In genomic region chr5:77681592-77681991, GRCm38 (mm10) we compare ENCODE assay signal across 17 mouse cellular contexts.
DNase-seq lines count a peak whose midpoint lies in the region; ATAC-seq and TF ChIP-seq lines count a peak whose summit lies in the region.
"Had no signal": no experiment of that assay in that cellular context is flagged by ENCODE, and none has a peak within 500 bp of the region (broad histone marks: within the 10 kb centered on the region; RNA-seq: fewer than 3 reads in every experiment).

No protein-coding gene starts in this region.

- no peaks in the 10 kb centered on the region for H3K36me3 ChIP-seq in intestine, postnatal 0 days (ENCODE audit: control insufficient read depth, insufficient read depth)
- H3K36me3 ChIP-seq in intestine, embryonic 15.5 days: no peaks in the 10 kb centered on the region
- H3K36me3 ChIP-seq in midbrain, embryonic 14.5 days (ENCODE audit: control insufficient read depth, insufficient read depth, low read length): no peaks in the 10 kb centered on the region
- no peaks in the 10 kb centered on the region for H3K36me3 ChIP-seq in midbrain, embryonic 13.5 days
- H3K36me3 ChIP-seq in ES-E14 (ENCODE audit: control insufficient read depth, insufficient read depth, low read length, poor library complexity, severe bottlenecking): no peaks in the 10 kb centered on the region
- H3K36me3 ChIP-seq in stomach, postnatal 0 days (ENCODE audit: control insufficient read depth, insufficient read depth, low read length): no peaks in the 10 kb centered on the region
- H3K36me3 ChIP-seq: heart, embryonic 12.5 days; hindbrain, embryonic 10.5 days; midbrain, embryonic 12.5 days; neural tube, embryonic 12.5 days had no signal

- no peak overlapping the region for H3K4me3 ChIP-seq in intestine, postnatal 0 days (ENCODE audit: low read depth, low read length)
- H3K4me3 ChIP-seq in intestine, embryonic 15.5 days (replicated peaks): no peak overlapping the region
- no peak overlapping the region for H3K4me3 ChIP-seq in midbrain, embryonic 14.5 days (replicated peaks; ENCODE audit: low read depth, low read length)
- H3K4me3 ChIP-seq in midbrain, embryonic 13.5 days (replicated peaks): no peak overlapping the region
- H3K4me3 ChIP-seq in ES-E14 (ENCODE audit: insufficient read depth in 1 of 2, low read depth in 1 of 2, low read length in 2 of 2, poor library complexity in 1 of 2, severe bottlenecking in 1 of 2): no peak overlapping the region
- no peak overlapping the region for H3K4me3 ChIP-seq in stomach, postnatal 0 days (ENCODE audit: low read depth, low read length)
- H3K4me3 ChIP-seq: forebrain, embryonic 13.5 days; heart, embryonic 12.5 days; hindbrain, embryonic 10.5 days; midbrain, embryonic 12.5 days; neural tube, embryonic 12.5 days had no signal

- H3K4me2 ChIP-seq in intestine, postnatal 0 days (replicated peaks; ENCODE audit: low read depth): no peak overlapping the region
- H3K4me2 ChIP-seq in intestine, embryonic 15.5 days (replicated peaks): no peak overlapping the region
- no peak overlapping the region for H3K4me2 ChIP-seq in midbrain, embryonic 14.5 days (ENCODE audit: low read length)
- no peak overlapping the region for H3K4me2 ChIP-seq in midbrain, embryonic 13.5 days (replicated peaks)
- no peak overlapping the region for H3K4me2 ChIP-seq in stomach, postnatal 0 days (replicated peaks; ENCODE audit: low read depth)
- H3K4me2 ChIP-seq: forebrain, embryonic 13.5 days; heart, embryonic 12.5 days; liver, embryonic 11.5 days; midbrain, embryonic 12.5 days; neural tube, embryonic 12.5 days had no signal

- H3K4me1 ChIP-seq in intestine, postnatal 0 days (replicated peaks; ENCODE audit: control insufficient read depth, insufficient read depth, low read length): no peaks in the 10 kb centered on the region
- no peaks in the 10 kb centered on the region for H3K4me1 ChIP-seq in intestine, embryonic 15.5 days (replicated peaks)
- no peaks in the 10 kb centered on the region for H3K4me1 ChIP-seq in midbrain, embryonic 14.5 days (ENCODE audit: control insufficient read depth, insufficient read depth, low read length)
- H3K4me1 ChIP-seq in midbrain, embryonic 13.5 days (replicated peaks): no peaks in the 10 kb centered on the region
- no peaks in the 10 kb centered on the region for H3K4me1 ChIP-seq in ES-E14 (ENCODE audit: control insufficient read depth in 2 of 2, insufficient read depth in 2 of 2, low read length in 2 of 2, poor library complexity in 1 of 2)
- no peaks in the 10 kb centered on the region for H3K4me1 ChIP-seq in stomach, postnatal 0 days (replicated peaks; ENCODE audit: control insufficient read depth, insufficient read depth)
- H3K4me1 ChIP-seq: forebrain, embryonic 13.5 days; heart, embryonic 12.5 days; hindbrain, embryonic 10.5 days; midbrain, embryonic 12.5 days had no signal

- H3K9ac ChIP-seq in intestine, postnatal 0 days (ENCODE audit: low read depth, low read length): no peak overlapping the region
- H3K9ac ChIP-seq in intestine, embryonic 15.5 days: no peak overlapping the region
- no peak overlapping the region for H3K9ac ChIP-seq in midbrain, embryonic 14.5 days (replicated peaks; ENCODE audit: low read length)
- H3K9ac ChIP-seq in midbrain, embryonic 13.5 days (replicated peaks): no peak overlapping the region
- H3K9ac ChIP-seq in ES-E14 (ENCODE audit: insufficient read depth, low read depth, low read length, poor library complexity, severe bottlenecking): no peak overlapping the region
- no peak overlapping the region for H3K9ac ChIP-seq in stomach, postnatal 0 days (ENCODE audit: low read length)
- H3K9ac ChIP-seq: forebrain, embryonic 13.5 days; heart, embryonic 12.5 days; midbrain, embryonic 12.5 days; neural tube, embryonic 12.5 days had no signal

- H3K27ac ChIP-seq in intestine, postnatal 0 days (ENCODE audit: low read depth, low read length): no peak overlapping the region
- H3K27ac ChIP-seq in intestine, embryonic 15.5 days: no peak overlapping the region
- no peak overlapping the region for H3K27ac ChIP-seq in midbrain, embryonic 14.5 days (replicated peaks; ENCODE audit: low read depth, low read length)
- no peak overlapping the region for H3K27ac ChIP-seq in midbrain, embryonic 13.5 days
- no peak overlapping the region for H3K27ac ChIP-seq in ES-E14 (ENCODE audit: insufficient read depth, low read depth, low read length, poor library complexity, severe bottlenecking)
- H3K27ac ChIP-seq in stomach, postnatal 0 days (replicated peaks): no peak overlapping the region
- H3K27ac ChIP-seq: forebrain, embryonic 13.5 days; hindbrain, embryonic 10.5 days; midbrain, embryonic 12.5 days; neural tube, embryonic 12.5 days had no signal

- TF ChIP-seq EP300 in stomach, postnatal 0 days (optimal IDR thresholded peaks at IDR 0.05): no peak

- DNase-seq in midbrain, embryonic 14.5 days: peak; percentile 27
- DNase-seq in ES-E14 (ENCODE audit: low read depth, low spot score): no peak
- no peak for DNase-seq in stomach, postnatal 0 days (ENCODE audit: low spot score)
- DNase-seq in layer of hippocampus, adult 11-12 months (ENCODE audit: low spot score): no peak
- DNase-seq: adrenal gland, postnatal 36 days; kidney, postnatal 4 days had no signal

- 0 out of 2 replicates have a peak, but pooled peaks have one; percentile 10 for TF ChIP-seq CTCF in intestine, postnatal 0 days (IDR thresholded peaks at IDR 0.05; ENCODE audit: low read depth)
- TF ChIP-seq CTCF in stomach, postnatal 0 days (IDR thresholded peaks at IDR 0.05; ENCODE audit: low read depth): peak; percentile 34; the same call in 1 of the 2 replicates

- ATAC-seq in intestine, postnatal 0 days: no peak
- ATAC-seq in intestine, embryonic 15.5 days: no peak
- no peak for ATAC-seq in midbrain, embryonic 14.5 days (ENCODE audit: low FRiP score, low TSS enrichment)
- no peak for ATAC-seq in midbrain, embryonic 13.5 days
- ATAC-seq in stomach, postnatal 0 days (ENCODE audit: low FRiP score, low TSS enrichment): no peak
- ATAC-seq: activated CD4-positive, CD25-positive, alpha-beta regulatory T cell, adult 4 months; forebrain, embryonic 13.5 days; intestine, embryonic 16.5 days had no signal

- WGBS in intestine, postnatal 0 days: 70% methylated on average over 3 of the region's 3 CpGs
- 64% methylated on average over 3 of the region's 3 CpGs for WGBS in intestine, embryonic 15.5 days
- WGBS in midbrain, embryonic 14.5 days: 61% methylated on average over 3 of the region's 3 CpGs
- 70% methylated on average over 3 of the region's 3 CpGs for WGBS in midbrain, embryonic 13.5 days
- 68% methylated on average over 3 of the region's 3 CpGs for WGBS in stomach, postnatal 0 days

- no peaks in the 10 kb centered on the region for H3K27me3 ChIP-seq in intestine, postnatal 0 days (replicated peaks; ENCODE audit: control insufficient read depth, insufficient read depth, low read length)
- H3K27me3 ChIP-seq in intestine, embryonic 15.5 days (replicated peaks): no peaks in the 10 kb centered on the region
- H3K27me3 ChIP-seq in midbrain, embryonic 14.5 days (ENCODE audit: control insufficient read depth, insufficient read depth, low read length): no peaks in the 10 kb centered on the region
- H3K27me3 ChIP-seq in midbrain, embryonic 13.5 days: no peaks in the 10 kb centered on the region
- H3K27me3 ChIP-seq in stomach, postnatal 0 days (ENCODE audit: control insufficient read depth, insufficient read depth, low read length): no peaks in the 10 kb centered on the region
- H3K27me3 ChIP-seq: forebrain, embryonic 13.5 days; heart, embryonic 12.5 days; midbrain, embryonic 12.5 days; neural tube, embryonic 12.5 days had no signal

- in situ Hi-C loops in ES-E14 (cut with MboI; ENCODE audit: low sequenced_read_pairs in 2 of 2, unreplicated experiment in 2 of 2): no loop called here

- H3K9me3 ChIP-seq in intestine, postnatal 0 days (ENCODE audit: control insufficient read depth): no peaks in the 10 kb centered on the region
- H3K9me3 ChIP-seq in intestine, embryonic 15.5 days: no peaks in the 10 kb centered on the region
- no peaks in the 10 kb centered on the region for H3K9me3 ChIP-seq in midbrain, embryonic 14.5 days (ENCODE audit: control insufficient read depth, low read length)
- H3K9me3 ChIP-seq in midbrain, embryonic 13.5 days: no peaks in the 10 kb centered on the region
- no peaks in the 10 kb centered on the region for H3K9me3 ChIP-seq in ES-E14 (ENCODE audit: control insufficient read depth, insufficient read depth, low read depth, low read length)
- no peaks in the 10 kb centered on the region for H3K9me3 ChIP-seq in stomach, postnatal 0 days (ENCODE audit: control insufficient read depth, low read length)
- H3K9me3 ChIP-seq: forebrain, embryonic 13.5 days; heart, embryonic 12.5 days; hindbrain, embryonic 10.5 days; midbrain, embryonic 12.5 days; neural tube, embryonic 12.5 days had no signal

TF ChIP-seq in ES-E14, 5 proteins besides CTCF, POLR2A, EP300 and RAD21:
- TF ChIP-seq ZNF384 (IDR thresholded peaks at IDR 0.05; ENCODE audit: low read depth, low read length) (peak; percentile 30; the same call in 1 of the 2 replicates), HCFC1 (IDR thresholded peaks at IDR 0.05; ENCODE audit: borderline replicate concordance, insufficient read depth, low read length) (no peak), MAFK (IDR thresholded peaks at IDR 0.05; ENCODE audit: insufficient read depth, low read depth, low read length) (no peak), ZC3H11A (IDR thresholded peaks at IDR 0.05; ENCODE audit: borderline replicate concordance, low read depth, low read length) (no peak)
